Mouse (Mus musculus) thymus, adult 2 months (tissue): ENCODE results near the gene Klhdc3. TPM values are rescaled to one million over a fixed set of nuclear protein-coding genes. Genes with fewer than 3 reads are reported as not detected.

Experiments
- DNase-seq: peaks from one replicate; pipeline ENCODE4 v3.0.0; 2021
- H3K27ac ChIP-seq: fragments of 200-500 bp; 2 replicates; pipeline ENCODE4 v1.5.1; 2012; ENCODE audit warnings: low read length, control low read depth; ENCODE audit not compliant: control insufficient read depth, insufficient read depth
- H3K27me3 ChIP-seq: fragments of 200-500 bp; 2 replicates; pipeline ENCODE4 v1.6.1; 2012; ENCODE audit warnings: mild to moderate bottlenecking, low read length, moderate library complexity, mixed read lengths; ENCODE audit not compliant: control insufficient read depth, insufficient read depth
- H3K36me3 ChIP-seq: fragments of 200-500 bp; 2 replicates; pipeline ENCODE4 v1.6.1; 2012; ENCODE audit warnings: mild to moderate bottlenecking, low read length, moderate library complexity; ENCODE audit not compliant: control insufficient read depth, insufficient read depth
- H3K4me1 ChIP-seq: fragments of 200-500 bp; replicated peaks from 2 replicates; pipeline ENCODE4 v1.6.1; 2012; ENCODE audit warnings: low read length; ENCODE audit not compliant: control insufficient read depth, insufficient read depth
- H3K4me3 ChIP-seq: fragments of 200-500 bp; 2 replicates; pipeline ENCODE4 v1.5.1; 2012; ENCODE audit warnings: mild to moderate bottlenecking, low read length, control low read depth, moderate library complexity; ENCODE audit not compliant: control insufficient read depth, insufficient read depth
- CTCF ChIP-seq: fragments of 200-500 bp; IDR thresholded peaks from 2 replicates; pipeline ENCODE4 v1.5.1; 2012; ENCODE audit warnings: mild to moderate bottlenecking, control low read depth, low read length, moderate library complexity, borderline replicate concordance; ENCODE audit not compliant: control insufficient read depth, poor library complexity, insufficient read depth; ENCODE audit errors: extremely low read depth
- POLR2A ChIP-seq: fragments of 200-500 bp; IDR thresholded peaks from 2 replicates; pipeline ENCODE4 v1.6.1; 2012; ENCODE audit warnings: mild to moderate bottlenecking, low read length, control low read depth, moderate library complexity; ENCODE audit not compliant: control insufficient read depth, poor library complexity, insufficient read depth; ENCODE audit errors: extremely low read depth
- WGBS: fragments of 180-500 bp; shearing (Covaris S2); methylation state at CpG from one replicate; pipeline ENCODE4 v1.1.7; 2018; 5-methylcytosine and 5-hydroxymethylcytosine counted together
- polyA plus RNA-seq: library from polyadenylated mRNA; depleted of rRNA; stranded (reverse); fragments of >200 nt; gene quantifications from 2 replicates; pipeline ENCODE4 v1.2.3, GENCODE M21; 2012

Gene Klhdc3
- polyA plus RNA-seq, 1 experiment, result 116 TPM

- H3K27ac ChIP-seq, result no peak overlapping the region
- TF ChIP-seq CTCF, result no peak
- TF ChIP-seq POLR2A, result no peak
- WGBS, result 92% methylated on average over 5 of the region's 5 CpGs
- DNase-seq, result no peak
- no peaks in the 10 kb centered on the region for H3K27me3 ChIP-seq
- no peaks in the 10 kb centered on the region for H3K36me3 ChIP-seq
- H3K4me1 ChIP-seq, result peaks cover 29% of the 10 kb centered on the region
- no peak overlapping the region for H3K4me3 ChIP-seq
These were observed 21.8 kb upstream of the Klhdc3 start for GRCm38 (mm10) chr17:46702506-46702905.

GRCm38 (mm10) chr17:46702100-46702499, 21.4 kb upstream of the Klhdc3 start:
- H3K4me3 ChIP-seq, result no peak overlapping the region
- TF ChIP-seq CTCF (no peak), POLR2A (no peak)
- WGBS, result 87% methylated on average over 12 of the region's 12 CpGs
- no peaks in the 10 kb centered on the region for H3K27me3 ChIP-seq
- DNase-seq, result no peak
- no peak overlapping the region for H3K27ac ChIP-seq
- no peaks in the 10 kb centered on the region for H3K36me3 ChIP-seq
- peaks cover 29% of the 10 kb centered on the region for H3K4me1 ChIP-seq

- H3K27ac ChIP-seq, result no peak overlapping the region
- 89% methylated on average over 12 of the region's 12 CpGs for WGBS
These were observed 20.8 kb upstream of the Klhdc3 start for GRCm38 (mm10) chr17:46701489-46701888.

GRCm38 (mm10) chr17:46699912-46700311, 19.2 kb upstream of the Klhdc3 start:
- no peak overlapping the region for H3K4me3 ChIP-seq
- no peaks in the 10 kb centered on the region for H3K36me3 ChIP-seq
- 95% methylated on average over 3 of the region's 3 CpGs for WGBS
- no peak overlapping the region for H3K27ac ChIP-seq
- H3K4me1 ChIP-seq, result peaks cover 24% of the 10 kb centered on the region
- no peaks in the 10 kb centered on the region for H3K27me3 ChIP-seq
- TF ChIP-seq POLR2A (no peak), CTCF (no peak)
- DNase-seq, result no peak

More at GRCm38 (mm10) chr17:46701489-46701888, 20.8 kb upstream of the Klhdc3 start:
- no peak for DNase-seq
- no peaks in the 10 kb centered on the region for H3K36me3 ChIP-seq
- no peak overlapping the region for H3K4me3 ChIP-seq
- no peaks in the 10 kb centered on the region for H3K27me3 ChIP-seq
- peaks cover 29% of the 10 kb centered on the region for H3K4me1 ChIP-seq
- TF ChIP-seq CTCF, result no peak
- no peak for TF ChIP-seq POLR2A

GRCm38 (mm10) chr17:46699245-46699644, 18.5 kb upstream of the Klhdc3 start:
- Histone ChIP-seq H3K36me3 (no peaks in the 10 kb centered on the region), H3K4me1 (peaks cover 24% of the 10 kb centered on the region), H3K4me3 (no peak overlapping the region), H3K27ac (no peak overlapping the region), H3K27me3 (no peaks in the 10 kb centered on the region)
- no peak for DNase-seq
- WGBS, result 95% methylated on average over 5 of the region's 5 CpGs
- TF ChIP-seq POLR2A (no peak), CTCF (no peak)

- H3K27me3 ChIP-seq, result no peaks in the 10 kb centered on the region
- no peak overlapping the region for H3K4me3 ChIP-seq
- no peak for DNase-seq
- no peak for TF ChIP-seq POLR2A
- TF ChIP-seq CTCF, result no peak
- H3K27ac ChIP-seq, result no peak overlapping the region
- WGBS, result 97% methylated on average over 6 of the region's 6 CpGs
- peaks cover 19% of the 10 kb centered on the region for H3K4me1 ChIP-seq
- no peaks in the 10 kb centered on the region for H3K36me3 ChIP-seq
These were observed 17.8 kb upstream of the Klhdc3 start for GRCm38 (mm10) chr17:46698515-46698914.

GRCm38 (mm10) chr17:46694517-46695063, 13.9 kb upstream of the Klhdc3 start:
- no peaks in the 10 kb centered on the region for H3K27me3 ChIP-seq
- no peak for TF ChIP-seq POLR2A
- no peak for TF ChIP-seq CTCF
- no peak for DNase-seq

More at GRCm38 (mm10) chr17:46694517-46695063, 13.9 kb upstream of the Klhdc3 start:
- H3K4me1 ChIP-seq, result no peaks in the 10 kb centered on the region
- H3K27ac ChIP-seq, result no peak overlapping the region
- 79% methylated on average over 1 of the region's 1 CpGs for WGBS
- no peaks in the 10 kb centered on the region for H3K36me3 ChIP-seq
- no peak overlapping the region for H3K4me3 ChIP-seq
